Mouse (Mus musculus): Measurements from ENCODE around the gene Slc24a3.

GRCm38 (mm10) chr2:145117762-145118161, 49.8 kb upstream of the Slc24a3 start:
- TF ChIP-seq POLR2A (IDR thresholded peaks at IDR 0.05; ENCODE audit: borderline replicate concordance, extremely low read depth, insufficient read depth, insufficient read length, poor library complexity, severe bottlenecking) = no peak
- TF ChIP-seq CTCF (IDR thresholded peaks at IDR 0.05; ENCODE audit: borderline replicate concordance, extremely low read depth, insufficient read depth, insufficient read length) = no peak

All from brain, embryonic 14.5 days (tissue).